Mouse (Mus musculus) heart, embryonic 12.5 days (tissue): ENCODE measurements around the gene Tex37. TPM values are rescaled to one million over a fixed set of nuclear protein-coding genes. Genes with fewer than 3 reads are reported as not detected.

Experiments
- ATAC-seq: fragments of 200-750 bp; cut with Nextera tagmentation; 2 replicates; pipeline ENCODE4 v1.8.0; 2017; ENCODE audit warnings: moderate TSS enrichment, moderate library complexity; ENCODE audit not compliant: insufficient number of reproducible peaks, low FRiP score
- H3K27ac ChIP-seq: fragments of 300-500 bp; sonication (generic); 2 replicates; pipeline ENCODE4 v1.5.1; 2016; ENCODE audit warnings: mild to moderate bottlenecking, moderate library complexity; ENCODE audit not compliant: poor library complexity, severe bottlenecking
- H3K27me3 ChIP-seq: fragments of 300-500 bp; sonication (generic); replicated peaks from 2 replicates; pipeline ENCODE4 v1.6.1; 2016; ENCODE audit warnings: mild to moderate bottlenecking, moderate library complexity
- H3K36me3 ChIP-seq: fragments of 300-500 bp; sonication (generic); 2 replicates; pipeline ENCODE4 v1.6.1; 2016; ENCODE audit warnings: mild to moderate bottlenecking, moderate library complexity
- H3K4me1 ChIP-seq: fragments of 300-500 bp; sonication (generic); replicated peaks from 2 replicates; pipeline ENCODE4 v1.6.1; 2016; ENCODE audit warnings: mild to moderate bottlenecking
- H3K4me2 ChIP-seq: fragments of 300-500 bp; sonication (generic); 2 replicates; pipeline ENCODE4 v1.6.1; 2016; ENCODE audit warnings: mild to moderate bottlenecking, moderate library complexity
- H3K4me3 ChIP-seq: fragments of 300-500 bp; sonication (generic); 2 replicates; pipeline ENCODE4 v1.5.1; 2016; ENCODE audit warnings: mild to moderate bottlenecking
- H3K9ac ChIP-seq: fragments of 300-500 bp; sonication (generic); 2 replicates; pipeline ENCODE4 v1.6.1; 2016; ENCODE audit warnings: mild to moderate bottlenecking, moderate library complexity
- H3K9me3 ChIP-seq: fragments of 300-500 bp; sonication (generic); replicated peaks from 2 replicates; pipeline ENCODE4 v1.6.1; 2016; ENCODE audit warnings: mild to moderate bottlenecking, moderate library complexity
- WGBS: fragments of 180-500 bp; shearing (Covaris S2); methylation state at CpG from one replicate; pipeline ENCODE4 v1.1.7; 2016; 5-methylcytosine and 5-hydroxymethylcytosine counted together
- polyA plus RNA-seq: library from polyadenylated mRNA; unstranded; fragments of >200 nt; fragmentation: Nextera tagmentation; extraction: Ambion mirVana; gene quantifications from 2 replicates; pipeline ENCODE4 v1.2.1, GENCODE M21; 2016

Gene Tex37
- polyA plus RNA-seq, 1 experiment from 2014 or later = not detected

DNA sequence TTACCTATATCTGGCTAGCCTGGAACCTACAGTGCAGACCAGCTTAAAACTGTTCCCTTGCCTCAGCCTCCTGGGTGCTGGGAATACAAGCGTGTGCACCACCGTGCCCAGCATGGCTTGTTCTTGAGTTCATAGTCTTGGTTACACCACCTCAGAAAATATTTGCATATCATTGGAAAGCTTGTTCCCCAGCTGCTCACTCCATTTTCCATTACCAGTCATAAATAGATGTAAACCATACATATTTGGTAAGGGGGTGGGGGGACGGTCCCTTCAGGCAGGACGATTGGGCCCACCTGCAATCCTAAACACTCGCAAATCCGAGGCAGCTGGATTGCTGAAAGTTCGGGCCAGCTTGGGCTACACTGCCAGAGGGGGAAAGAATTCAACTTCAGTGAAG is 34.5 kb upstream of the Tex37 start:
- ATAC-seq = no peak
- H3K9me3 ChIP-seq = no peaks in the 10 kb centered on the region
- H3K9ac ChIP-seq = no peak overlapping the region
- H3K4me1 ChIP-seq = peaks cover 13% of the 10 kb centered on the region
- H3K27me3 ChIP-seq = peaks cover 57% of the 10 kb centered on the region
- H3K4me2 ChIP-seq = no peak overlapping the region
- no peak overlapping the region for H3K4me3 ChIP-seq
- H3K36me3 ChIP-seq = no peaks in the 10 kb centered on the region
- no peak overlapping the region for H3K27ac ChIP-seq
- 71% methylated on average over 7 of the region's 7 CpGs for WGBS

DNA sequence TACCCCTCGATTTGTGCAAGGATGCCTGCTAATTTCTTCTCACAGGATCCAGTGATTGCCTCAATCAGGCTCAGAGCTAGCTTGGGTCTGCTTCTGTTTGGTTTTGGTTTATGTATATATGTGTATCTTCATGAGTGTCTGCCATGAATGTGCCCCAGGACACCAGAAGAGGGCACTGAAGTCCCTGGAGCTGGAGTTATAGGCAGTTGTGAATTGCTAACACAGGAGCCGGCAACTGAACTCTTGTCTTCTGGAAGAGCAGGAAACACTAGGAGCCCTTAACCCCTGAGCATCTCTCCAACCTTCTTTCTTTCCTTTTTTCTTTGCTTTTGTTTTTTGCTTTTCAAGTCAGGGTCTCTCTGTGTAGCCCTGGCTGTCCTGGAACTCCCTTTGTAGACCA is 13.1 kb upstream of the Tex37 start:
- no peaks in the 10 kb centered on the region for H3K4me1 ChIP-seq
- no peak overlapping the region for H3K9ac ChIP-seq
- H3K27ac ChIP-seq = no peak overlapping the region
- H3K27me3 ChIP-seq = no peaks in the 10 kb centered on the region
- no peak overlapping the region for H3K4me2 ChIP-seq
- H3K9me3 ChIP-seq = no peaks in the 10 kb centered on the region
- no peak overlapping the region for H3K4me3 ChIP-seq
- no peaks in the 10 kb centered on the region for H3K36me3 ChIP-seq
- no peak for ATAC-seq
- 73% methylated on average over 2 of the region's 2 CpGs for WGBS

DNA sequence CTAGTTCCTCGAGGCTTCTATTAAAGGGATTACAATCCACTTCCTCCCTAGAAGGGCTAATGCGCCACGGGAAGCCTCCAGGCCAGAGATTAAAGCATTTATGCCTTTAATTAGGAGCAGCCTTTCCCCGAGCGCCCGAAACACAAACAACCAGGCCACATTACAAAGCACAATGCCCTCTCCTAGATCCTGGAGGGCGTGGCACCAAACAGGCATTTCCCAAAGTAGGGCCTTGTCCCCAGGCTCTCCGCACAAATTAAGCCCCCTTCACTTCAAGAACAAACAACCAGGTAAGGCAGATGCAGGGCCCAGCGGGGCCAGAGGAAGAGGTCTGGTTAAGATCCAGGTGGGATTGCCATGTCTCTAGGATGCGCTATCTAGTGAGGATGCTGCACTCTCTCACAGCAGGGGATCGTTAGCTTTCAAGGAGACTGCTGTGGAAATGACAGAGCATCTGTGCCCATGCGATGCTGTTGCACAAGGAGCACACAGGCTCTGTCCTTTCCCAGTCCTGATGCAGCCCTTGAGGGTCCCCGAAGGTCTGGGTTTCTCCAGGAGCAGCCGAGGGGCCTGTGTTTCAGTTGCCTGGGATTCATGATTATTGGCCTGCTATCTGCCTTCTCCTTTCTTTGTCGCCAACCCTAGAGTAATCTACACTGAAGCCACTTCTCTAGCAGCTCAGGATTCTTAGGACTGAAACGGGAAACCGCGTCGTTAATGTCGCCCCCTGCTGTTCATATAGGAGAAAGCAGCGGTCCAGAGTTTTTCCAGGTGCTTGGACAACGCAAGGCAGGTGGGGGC is 2.7 kb upstream of the Tex37 start:
- peak overlapping the region; percentile 34; the same call in 1 of the 2 replicates for H3K4me3 ChIP-seq
- H3K27me3 ChIP-seq = peaks cover 16% of the 10 kb centered on the region
- H3K4me2 ChIP-seq = peak overlapping the region; percentile 69
- H3K9me3 ChIP-seq = no peaks in the 10 kb centered on the region
- no peak for ATAC-seq
- peak overlapping the region; percentile 28; the same call in 1 of the 2 replicates for H3K9ac ChIP-seq
- peaks cover 6% of the 10 kb centered on the region for H3K4me1 ChIP-seq
- no peak overlapping the region for H3K27ac ChIP-seq
- WGBS = 7% methylated on average over 22 of the region's 22 CpGs
- no peaks in the 10 kb centered on the region for H3K36me3 ChIP-seq

DNA sequence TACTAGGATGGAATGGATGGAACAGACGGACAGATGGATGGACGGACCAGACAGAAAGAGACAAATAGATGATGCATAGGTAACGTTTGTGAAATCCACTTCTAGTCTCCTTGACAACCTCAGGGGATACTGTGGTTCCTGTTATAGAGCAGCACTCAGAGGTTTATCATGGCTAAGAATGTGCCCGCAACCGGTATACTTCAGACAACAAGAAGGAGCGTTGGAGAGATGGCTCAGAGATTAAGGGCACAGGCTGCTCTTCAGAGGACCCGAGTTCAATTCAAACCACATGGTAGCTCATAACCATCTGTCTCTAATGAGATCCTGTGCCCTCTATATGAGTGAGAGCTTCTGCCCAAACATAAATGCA is 6.3 kb downstream of the Tex37 start:
- Histone ChIP-seq H3K27ac (no peak overlapping the region), H3K9ac (no peak overlapping the region), H3K36me3 (no peaks in the 10 kb centered on the region), H3K9me3 (no peaks in the 10 kb centered on the region), H3K27me3 (peaks cover 22% of the 10 kb centered on the region), H3K4me3 (no peak overlapping the region), H3K4me1 (peaks cover 15% of the 10 kb centered on the region), H3K4me2 (0 out of 2 replicates have a peak overlapping the region, but pooled peaks have one; percentile 58)
- ATAC-seq = no peak
- WGBS = 54% methylated on average over 7 of the region's 7 CpGs

DNA sequence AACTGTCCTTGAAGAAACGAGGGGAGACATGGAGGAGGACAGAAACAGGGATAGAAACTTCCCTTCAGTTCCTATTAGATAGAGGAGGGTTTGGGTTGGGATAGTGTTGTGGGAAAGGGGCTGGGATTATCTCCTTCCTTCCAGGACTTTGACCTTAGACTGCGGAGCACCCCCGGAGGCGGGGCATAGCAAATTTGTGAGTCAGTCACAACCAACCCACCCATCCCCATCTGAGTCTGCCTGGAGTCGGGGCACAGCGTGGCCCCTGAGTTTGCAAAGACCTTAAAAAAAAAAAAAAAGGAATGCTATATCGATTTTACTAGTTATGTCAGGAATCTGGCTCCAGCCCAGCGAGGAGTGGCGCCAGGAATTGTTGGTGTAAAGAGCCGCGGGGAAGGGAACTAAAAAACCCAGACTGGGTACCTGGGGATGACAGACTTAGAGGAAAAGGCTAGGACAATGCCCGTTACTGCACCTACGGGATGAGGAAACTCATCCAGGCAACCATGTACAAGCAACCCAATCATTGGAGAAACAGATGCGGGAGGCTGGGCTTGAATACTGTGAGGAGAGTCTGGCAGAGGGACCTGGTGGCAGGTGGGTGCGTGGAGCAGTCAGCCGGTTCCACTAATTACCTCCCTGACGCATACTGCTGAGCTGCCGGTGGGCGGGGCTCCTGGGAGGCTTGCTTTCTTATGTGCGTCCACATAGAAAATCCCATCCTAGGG is 6.9 kb downstream of the Tex37 start:
- no peak overlapping the region for H3K27ac ChIP-seq
- peak overlapping the region; percentile 23 for H3K4me3 ChIP-seq
- 10% methylated on average over 20 of the region's 20 CpGs for WGBS
- peaks cover 22% of the 10 kb centered on the region for H3K27me3 ChIP-seq
- no peaks in the 10 kb centered on the region for H3K9me3 ChIP-seq
- no peak overlapping the region for H3K9ac ChIP-seq
- ATAC-seq = no peak
- peak overlapping the region; percentile 58 for H3K4me2 ChIP-seq
- peaks cover 15% of the 10 kb centered on the region for H3K4me1 ChIP-seq
- no peaks in the 10 kb centered on the region for H3K36me3 ChIP-seq

DNA sequence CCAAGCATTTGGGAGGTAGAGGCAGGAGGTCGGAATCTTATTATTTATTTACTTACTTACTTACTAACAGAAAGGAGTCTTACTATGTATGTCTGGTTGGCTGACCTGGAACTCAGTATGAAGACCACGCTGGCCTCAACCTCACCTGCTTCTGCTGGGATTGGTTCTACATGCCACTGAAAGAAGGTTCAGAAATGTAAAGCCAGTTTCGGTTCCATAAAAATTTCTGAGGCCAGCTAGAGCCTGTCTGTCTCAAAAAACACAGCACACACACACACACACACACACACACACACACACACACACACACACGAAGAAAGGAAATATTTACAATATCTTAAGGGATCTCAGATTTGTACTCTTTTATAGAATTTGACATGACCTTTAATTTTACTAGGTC is 8.4 kb downstream of the Tex37 start:
- Histone ChIP-seq H3K9me3 (no peaks in the 10 kb centered on the region), H3K9ac (no peak overlapping the region), H3K27me3 (peaks cover 22% of the 10 kb centered on the region), H3K36me3 (peaks cover 14% of the 10 kb centered on the region), H3K4me3 (no peak overlapping the region), H3K4me2 (no peak overlapping the region), H3K4me1 (peaks cover 15% of the 10 kb centered on the region), H3K27ac (no peak overlapping the region)
- no peak for ATAC-seq
- 64% methylated on average over 4 of the region's 4 CpGs for WGBS

DNA sequence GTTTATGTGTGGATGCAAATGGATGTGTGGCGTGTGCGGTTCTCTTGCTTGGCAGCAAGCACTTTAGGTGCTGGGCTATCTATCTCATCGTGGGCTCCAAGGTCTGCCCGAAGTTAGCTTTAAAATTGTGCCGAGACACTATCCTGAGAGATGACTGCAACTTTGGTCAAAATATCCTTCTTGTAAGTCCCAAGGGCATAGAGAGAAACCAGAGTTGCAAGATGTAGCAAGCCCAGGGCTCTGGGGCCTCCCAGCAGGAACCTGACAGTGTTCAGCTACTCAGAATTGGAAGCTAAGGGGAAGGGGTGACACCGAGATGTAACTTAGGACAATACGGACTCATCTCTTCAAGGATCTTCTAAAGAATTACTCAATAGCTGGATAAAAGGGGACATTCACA is 9.2 kb downstream of the Tex37 start:
- no peak overlapping the region for H3K9ac ChIP-seq
- peaks cover 16% of the 10 kb centered on the region for H3K36me3 ChIP-seq
- no peak overlapping the region for H3K27ac ChIP-seq
- 81% methylated on average over 7 of the region's 7 CpGs for WGBS
- no peak for ATAC-seq
- peaks cover 15% of the 10 kb centered on the region for H3K4me1 ChIP-seq
- no peak overlapping the region for H3K4me2 ChIP-seq
- H3K4me3 ChIP-seq = no peak overlapping the region
- H3K27me3 ChIP-seq = peaks cover 22% of the 10 kb centered on the region
- no peaks in the 10 kb centered on the region for H3K9me3 ChIP-seq

DNA sequence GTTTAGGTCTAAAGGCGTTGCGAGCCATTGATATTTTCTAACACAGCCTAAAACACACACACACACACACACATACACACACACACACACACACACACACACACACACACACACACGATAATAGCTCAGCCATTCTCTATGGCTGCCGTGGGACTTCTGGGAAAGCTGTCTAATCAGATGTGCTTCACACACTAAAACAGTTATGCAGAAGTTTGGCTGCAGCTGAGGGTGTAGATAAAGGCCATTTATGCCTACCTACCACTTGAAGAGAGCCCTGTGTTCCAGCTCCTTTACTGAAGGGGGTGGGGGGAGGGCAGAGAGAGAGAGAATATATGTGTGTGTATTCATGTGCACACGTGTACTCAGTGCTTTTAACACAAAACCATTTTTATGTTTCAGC is 15.0 kb downstream of the Tex37 start:
- no peak for ATAC-seq
- no peak overlapping the region for H3K27ac ChIP-seq
- WGBS = 78% methylated on average over 5 of the region's 5 CpGs

DNA sequence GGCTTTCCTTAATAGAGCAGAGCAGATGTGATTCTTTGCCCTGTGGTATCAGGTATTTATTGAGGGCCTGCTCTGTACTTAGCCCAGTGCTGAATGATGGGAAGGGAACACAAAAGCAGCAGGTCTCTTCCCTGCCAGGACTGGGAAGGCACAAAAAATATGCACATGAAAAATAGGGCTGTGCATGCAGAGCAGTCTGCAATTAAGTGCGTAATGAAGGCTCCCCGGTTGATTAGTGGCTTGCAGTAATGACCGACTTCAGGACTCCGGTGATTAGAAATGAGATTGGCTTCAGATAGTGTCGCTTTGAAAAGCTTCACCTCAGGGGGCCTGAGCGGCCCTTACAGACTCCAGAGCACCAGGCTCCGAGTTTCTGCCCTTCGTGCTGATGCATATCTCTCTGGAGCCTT is 19.1 kb downstream of the Tex37 start:
- Histone ChIP-seq H3K36me3 (peaks cover 62% of the 10 kb centered on the region), H3K27me3 (no peaks in the 10 kb centered on the region), H3K27ac (no peak overlapping the region), H3K4me3 (no peak overlapping the region), H3K4me2 (no peak overlapping the region), H3K9ac (no peak overlapping the region), H3K9me3 (no peaks in the 10 kb centered on the region), H3K4me1 (no peaks in the 10 kb centered on the region)
- WGBS = 56% methylated on average over 8 of the region's 8 CpGs
- no peak for ATAC-seq

More for the DNA sequence above, 15.0 kb downstream of the Tex37 start:
- H3K9me3 ChIP-seq = no peaks in the 10 kb centered on the region
- H3K4me1 ChIP-seq = no peaks in the 10 kb centered on the region
- H3K4me2 ChIP-seq = no peak overlapping the region
- H3K9ac ChIP-seq = no peak overlapping the region
- H3K4me3 ChIP-seq = no peak overlapping the region
- H3K27me3 ChIP-seq = no peaks in the 10 kb centered on the region
- H3K36me3 ChIP-seq = peaks cover 54% of the 10 kb centered on the region

DNA sequence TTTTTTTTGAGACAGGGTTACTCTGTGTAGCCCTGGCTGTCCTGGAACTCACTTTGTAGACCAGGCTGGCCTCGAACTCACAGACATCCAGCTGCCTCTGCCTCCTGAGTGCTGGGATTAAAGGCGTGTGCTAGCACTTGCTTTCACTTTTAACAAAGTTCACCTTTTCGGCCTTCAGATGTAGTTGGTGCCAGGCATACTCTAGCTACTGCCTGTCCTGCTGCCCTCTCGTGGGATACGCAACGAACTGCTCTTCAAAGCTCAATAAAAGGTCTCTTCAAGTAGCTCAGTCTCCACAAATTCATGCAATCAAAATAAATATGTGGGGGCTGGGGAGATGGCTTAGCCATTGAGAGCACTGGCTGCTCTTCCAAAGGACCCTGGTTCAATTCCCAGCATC is 20.6 kb downstream of the Tex37 start:
- no peak for ATAC-seq
- WGBS = 74% methylated on average over 6 of the region's 6 CpGs

DNA sequence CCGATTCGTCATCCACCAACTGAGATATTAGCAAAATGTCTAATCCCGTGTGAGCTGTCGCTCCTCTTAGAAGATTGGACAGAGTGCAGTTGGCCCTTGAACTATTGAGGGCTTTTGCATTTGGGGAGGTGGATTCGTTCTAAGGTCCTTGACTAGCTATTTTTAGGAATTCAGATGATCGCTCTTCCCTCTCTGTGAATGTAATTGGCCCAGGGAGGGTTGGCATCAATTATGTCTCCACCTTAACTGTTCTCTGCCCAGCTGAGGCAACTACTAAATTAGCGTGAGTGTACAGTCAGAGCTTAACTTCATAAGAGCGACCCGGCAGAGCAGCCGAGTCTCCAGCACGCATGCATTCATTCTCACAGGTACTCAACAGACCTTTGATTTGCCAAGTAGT is 30.7 kb downstream of the Tex37 start:
- no peak for ATAC-seq
- Histone ChIP-seq H3K9me3 (no peaks in the 10 kb centered on the region), H3K36me3 (peaks cover 95% of the 10 kb centered on the region), H3K27me3 (no peaks in the 10 kb centered on the region), H3K4me3 (no peak overlapping the region), H3K27ac (peak overlapping the region; percentile 11; the same call in 1 of the 2 replicates), H3K4me1 (peaks cover 9% of the 10 kb centered on the region; the same call in 1 of the 2 replicates), H3K4me2 (peak overlapping the region; percentile 35), H3K9ac (no peak overlapping the region)
- WGBS = 70% methylated on average over 11 of the region's 11 CpGs

More for the DNA sequence above, 20.6 kb downstream of the Tex37 start:
- no peaks in the 10 kb centered on the region for H3K4me1 ChIP-seq
- peaks cover 65% of the 10 kb centered on the region for H3K36me3 ChIP-seq
- H3K4me2 ChIP-seq = no peak overlapping the region
- H3K4me3 ChIP-seq = no peak overlapping the region
- H3K27ac ChIP-seq = no peak overlapping the region
- no peaks in the 10 kb centered on the region for H3K27me3 ChIP-seq
- no peaks in the 10 kb centered on the region for H3K9me3 ChIP-seq
- H3K9ac ChIP-seq = no peak overlapping the region
